Mouse (Mus musculus): Measurements from ENCODE around the gene Nkx6-2. TPM values are rescaled to one million over a fixed set of nuclear protein-coding genes. Genes with fewer than 3 reads are reported as not detected.
A peak's percentile ranks its signal among the peaks of the same experiment; 100 is the strongest.

The Nkx6-2 gene
- polyA plus RNA-seq, 1 experiment from 2014 or later, result 11.3 TPM

DNA sequence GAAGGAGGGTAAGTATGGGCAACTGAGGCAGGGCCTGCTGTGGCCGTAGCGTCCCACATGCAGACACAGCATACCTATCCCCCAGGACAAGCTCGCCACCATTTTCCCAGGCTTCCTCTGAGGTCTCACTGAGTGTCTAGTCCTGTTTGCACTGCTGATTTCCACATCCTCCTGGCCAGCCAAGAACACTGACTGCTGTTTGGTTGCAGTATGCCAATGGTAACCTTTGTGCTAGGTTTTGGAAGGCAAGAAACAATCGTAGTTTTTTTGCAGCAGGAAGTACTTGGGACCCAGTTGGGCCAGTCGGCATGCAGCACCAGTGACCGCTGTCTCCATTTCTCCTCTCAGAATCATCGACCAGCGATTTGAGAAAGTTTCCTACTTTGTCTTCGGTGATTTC is 44.8 kb downstream of the Nkx6-2 start:
- H3K27ac ChIP-seq, result no peak overlapping the region

DNA sequence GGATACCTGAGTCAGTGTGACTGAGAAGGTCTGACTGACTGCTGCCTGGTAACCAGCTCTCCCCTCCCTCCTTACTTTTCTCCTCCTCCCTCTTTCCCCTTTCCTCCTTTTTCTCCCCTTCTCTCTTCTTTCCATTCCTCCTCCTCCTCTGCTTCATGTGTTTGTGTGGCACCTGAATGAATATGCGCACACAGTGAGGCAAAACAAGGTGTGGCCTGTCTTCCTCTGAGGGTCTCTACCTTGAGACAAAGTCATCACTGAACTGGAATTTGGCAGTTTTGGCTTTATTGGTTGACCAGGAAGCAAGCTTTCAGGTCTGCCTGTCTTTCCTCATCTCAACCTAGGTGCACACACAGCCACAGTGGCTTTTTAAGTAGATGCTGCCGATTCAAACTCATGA is 45.8 kb downstream of the Nkx6-2 start:
- H3K27me3 ChIP-seq, result peaks cover 99% of the 10 kb centered on the region
- 96% methylated on average over 2 of the region's 2 CpGs for WGBS
- no peak overlapping the region for H3K4me2 ChIP-seq
- ATAC-seq (ENCODE audit: low FRiP score), result no peak
- no peaks in the 10 kb centered on the region for H3K9me3 ChIP-seq
- H3K4me3 ChIP-seq, result no peak overlapping the region
- peaks cover 1% of the 10 kb centered on the region; the same call in 1 of the 2 replicates for H3K4me1 ChIP-seq (replicated peaks)
- H3K27ac ChIP-seq, result no peak overlapping the region
- H3K9ac ChIP-seq, result no peak overlapping the region
- H3K36me3 ChIP-seq, result no peaks in the 10 kb centered on the region

More for the DNA sequence above, 44.8 kb downstream of the Nkx6-2 start:
- Histone ChIP-seq H3K9me3 (no peaks in the 10 kb centered on the region), H3K4me3 (no peak overlapping the region), H3K27me3 (peaks cover 98% of the 10 kb centered on the region), H3K9ac (no peak overlapping the region), H3K4me2 (no peak overlapping the region), H3K4me1 (replicated peaks) (no peaks in the 10 kb centered on the region), H3K36me3 (no peaks in the 10 kb centered on the region)
- no peak for ATAC-seq (ENCODE audit: low FRiP score)
- 94% methylated on average over 9 of the region's 9 CpGs for WGBS

DNA sequence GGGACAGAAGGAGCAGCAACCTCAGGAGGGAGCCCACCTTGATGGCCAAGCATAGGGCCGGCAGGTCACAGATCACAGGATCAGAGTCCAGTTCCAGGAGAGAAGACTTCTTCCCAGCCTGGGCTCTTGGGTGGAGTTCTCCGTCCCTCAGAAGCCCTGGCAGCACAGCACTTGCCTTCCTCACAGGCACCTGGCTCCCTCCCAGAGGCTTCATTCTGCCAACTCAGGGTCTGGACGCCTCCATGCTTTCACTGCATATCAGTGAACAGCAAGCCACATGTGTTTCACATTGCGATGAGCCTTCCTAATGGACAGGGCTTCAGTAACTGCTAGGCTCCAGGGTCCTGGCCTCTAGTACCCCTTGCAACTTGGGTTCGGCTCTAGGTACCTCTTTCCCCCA is 46.3 kb downstream of the Nkx6-2 start:
- Histone ChIP-seq H3K9ac (no peak overlapping the region), H3K36me3 (no peaks in the 10 kb centered on the region), H3K27me3 (peaks cover 99% of the 10 kb centered on the region), H3K9me3 (no peaks in the 10 kb centered on the region), H3K4me2 (no peak overlapping the region), H3K4me3 (no peak overlapping the region), H3K27ac (no peak overlapping the region), H3K4me1 (replicated peaks) (peaks cover 6% of the 10 kb centered on the region)
- no peak for ATAC-seq (ENCODE audit: low FRiP score)
- 86% methylated on average over 5 of the region's 5 CpGs for WGBS

GRCm38 (mm10) chr7:139531428-139531801 is 51.2 kb downstream of the Nkx6-2 start:
- ATAC-seq (ENCODE audit: low FRiP score), result no peak
- Histone ChIP-seq H3K9me3 (no peaks in the 10 kb centered on the region), H3K27me3 (peaks cover 98% of the 10 kb centered on the region), H3K4me1 (replicated peaks) (peaks cover 34% of the 10 kb centered on the region), H3K9ac (no peak overlapping the region), H3K27ac (no peak overlapping the region), H3K4me3 (no peak overlapping the region), H3K4me2 (no peak overlapping the region), H3K36me3 (peaks cover 2% of the 10 kb centered on the region)
- WGBS, result 53% methylated on average over 4 of the region's 4 CpGs

DNA sequence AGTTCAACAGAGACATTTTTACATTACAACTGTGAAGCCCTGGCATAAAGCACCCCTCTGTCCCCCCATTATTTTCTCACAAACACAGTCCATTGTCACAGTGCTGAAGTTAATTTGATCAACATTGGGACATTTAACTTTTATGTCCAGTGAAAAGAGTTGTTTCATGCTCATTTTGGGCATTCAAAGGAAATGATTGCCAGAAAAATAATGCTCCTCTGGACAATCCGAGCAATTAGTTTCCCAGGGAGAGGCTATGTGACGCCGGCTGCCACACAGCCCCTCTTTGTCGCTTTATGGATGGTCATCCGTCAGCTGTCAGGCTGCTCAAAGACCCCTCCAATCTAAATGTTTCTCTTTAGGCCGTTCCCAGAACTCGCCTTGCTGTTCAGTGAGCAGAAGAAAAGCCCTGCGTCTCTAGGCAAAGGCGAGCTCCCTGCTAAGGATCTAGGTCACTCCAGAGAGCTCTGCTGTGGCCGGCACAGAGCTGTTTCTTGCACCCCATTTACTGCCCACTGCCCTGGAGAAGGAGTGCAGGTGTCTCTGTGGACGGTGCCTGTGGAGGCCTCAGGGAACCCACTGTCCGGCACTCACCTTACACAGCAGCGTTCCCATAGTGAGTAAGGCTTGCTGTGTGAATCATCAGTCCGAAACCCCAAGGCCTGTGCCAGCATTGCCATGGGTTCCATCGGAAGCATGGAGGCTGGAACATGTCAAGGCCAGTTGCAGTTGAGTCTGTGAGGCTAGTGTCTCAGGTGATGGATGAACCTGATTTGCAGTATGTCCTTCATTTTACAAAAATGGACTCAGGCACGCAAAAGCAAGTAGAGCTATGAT is 51.8 kb downstream of the Nkx6-2 start:
- Histone ChIP-seq H3K27ac (peak overlapping the region; percentile 63), H3K27me3 (peaks cover 98% of the 10 kb centered on the region), H3K4me2 (no peak overlapping the region), H3K4me1 (replicated peaks) (peaks cover 34% of the 10 kb centered on the region), H3K36me3 (peaks cover 8% of the 10 kb centered on the region), H3K4me3 (no peak overlapping the region), H3K9me3 (no peaks in the 10 kb centered on the region), H3K9ac (no peak overlapping the region)
- 25% methylated on average over 16 of the region's 16 CpGs for WGBS
- ATAC-seq (ENCODE audit: low FRiP score), result peak; percentile 74

Other genes with a start within 250 kb of the Nkx6-2 start
- gene Inpp5a, start 193.7 kb downstream of the Nkx6-2 start, polyA plus RNA-seq (2015; fragmentation: Nextera tagmentation; extraction: Ambion mirVana), result 15.9 and 16.4 TPM in 2 replicates
- gene Cfap46, start 101.0 kb upstream of the Nkx6-2 start, polyA plus RNA-seq (2015; fragmentation: Nextera tagmentation; extraction: Ambion mirVana), result 2.0 and 2.8 TPM in 2 replicates